Mouse (Mus musculus): ENCODE data around the gene Ints1.

The Ints1 gene

DNA sequence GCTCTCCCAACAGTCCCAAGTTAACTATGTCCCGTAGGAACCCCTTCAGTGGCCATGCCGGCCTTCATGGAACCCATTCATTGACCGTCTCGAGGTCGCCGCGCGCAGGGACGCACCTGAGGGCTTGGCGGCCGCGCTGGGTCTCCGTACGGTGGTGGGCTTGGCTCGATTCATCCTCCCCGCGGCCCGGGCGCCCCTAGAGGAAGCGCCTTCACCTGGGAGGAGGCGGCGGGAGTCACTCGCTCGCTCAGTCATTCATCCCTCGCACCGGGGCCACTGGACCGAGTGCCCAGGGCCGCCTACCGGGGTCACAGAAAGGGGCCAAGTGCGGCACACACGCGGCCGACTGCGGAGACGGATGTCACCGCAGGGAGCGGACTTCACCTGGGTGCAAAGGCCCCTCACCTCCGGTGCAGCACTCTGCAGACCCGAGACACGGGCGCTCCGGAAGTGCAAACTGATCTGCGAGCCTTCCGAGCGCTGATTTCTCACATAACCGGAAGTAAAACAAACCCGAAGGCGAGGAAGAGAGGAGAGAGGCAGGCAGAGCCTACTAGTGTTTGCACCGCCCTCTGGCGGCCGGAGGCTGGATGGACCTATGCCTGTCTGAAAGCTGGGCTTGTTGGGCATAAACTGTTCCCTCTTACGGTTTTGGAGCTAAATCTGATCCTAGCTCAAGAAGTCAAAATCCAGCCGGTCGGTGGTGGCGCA lies at the start of gene Ints1:
Ints1 (minus strand) TSS at position 459 of the 711 bp plus-strand sequence.
- peak; percentile 57 for DNase-seq (ENCODE audit: extremely low read depth, low read depth, low spot score)

DNA sequence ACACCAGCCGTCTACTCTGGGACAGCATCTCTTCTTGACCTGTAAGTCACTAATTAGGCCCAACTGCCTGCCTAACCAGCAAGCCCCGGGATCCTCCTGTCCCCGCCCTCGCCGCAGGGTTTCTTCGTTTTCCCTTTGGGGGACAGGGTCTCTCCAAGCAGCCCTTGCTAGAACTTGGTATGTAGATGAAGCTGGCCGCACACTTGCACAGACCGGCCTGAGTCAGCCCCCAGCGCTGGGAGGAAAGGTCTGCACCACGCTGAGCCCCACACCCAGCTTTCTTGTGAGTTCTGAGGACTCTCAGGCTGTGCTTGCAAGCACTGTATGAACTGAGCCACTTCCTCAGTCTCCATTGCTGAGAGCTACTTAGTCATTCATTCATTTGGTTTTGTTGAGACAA lies 49.1 kb upstream of the Ints1 start:
- no peak for DNase-seq (ENCODE audit: extremely low read depth, low read depth, low spot score)

DNA sequence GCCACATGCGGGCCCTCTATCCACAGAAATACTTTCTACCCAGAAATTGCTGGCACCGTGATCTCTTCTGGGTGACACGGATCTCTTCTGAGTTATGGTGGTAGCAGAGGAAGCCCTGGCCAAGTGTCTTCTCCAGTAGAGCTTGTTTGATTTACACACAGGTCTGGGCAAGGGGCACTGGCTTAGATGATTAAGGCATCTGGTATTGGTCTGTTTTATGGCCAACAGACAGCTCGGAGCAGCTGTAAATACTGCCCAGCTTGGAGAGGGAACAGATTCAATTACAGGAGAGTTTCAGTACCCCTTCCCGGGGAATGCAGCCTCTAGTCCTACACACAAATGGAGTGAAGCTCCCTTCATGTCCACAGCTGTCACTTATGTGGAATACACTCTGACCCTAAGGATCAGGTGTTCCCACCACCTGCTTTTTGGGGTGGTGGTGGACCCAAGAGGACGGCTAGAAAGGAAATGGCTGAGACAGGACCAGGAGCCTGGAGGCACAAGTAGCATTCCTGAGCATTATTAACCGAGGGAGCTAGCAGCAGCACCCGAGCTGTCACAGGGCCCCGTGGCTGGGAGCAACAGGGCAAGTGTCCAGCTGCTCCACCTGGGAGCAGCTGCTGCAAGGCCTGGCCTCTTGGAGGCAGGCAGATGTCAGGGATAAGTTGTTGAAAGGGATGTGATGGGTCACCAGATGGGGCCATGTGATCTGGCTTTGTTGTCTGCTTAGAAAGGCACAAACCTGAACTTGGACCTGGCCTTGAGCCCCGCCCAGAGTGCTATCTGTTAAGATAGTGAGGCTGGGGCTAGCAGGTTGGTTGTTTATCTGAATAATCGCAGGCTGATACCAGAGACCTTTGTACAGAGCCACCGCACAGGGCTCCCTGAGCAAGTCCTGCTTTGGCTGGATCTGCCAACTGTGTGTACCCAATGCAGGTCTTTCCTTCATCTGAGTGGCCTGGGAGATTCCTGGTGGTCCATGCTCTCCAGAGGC lies 46.3 kb upstream of the Ints1 start:
- no peak for DNase-seq (ENCODE audit: extremely low read depth, low read depth, low spot score)

DNA sequence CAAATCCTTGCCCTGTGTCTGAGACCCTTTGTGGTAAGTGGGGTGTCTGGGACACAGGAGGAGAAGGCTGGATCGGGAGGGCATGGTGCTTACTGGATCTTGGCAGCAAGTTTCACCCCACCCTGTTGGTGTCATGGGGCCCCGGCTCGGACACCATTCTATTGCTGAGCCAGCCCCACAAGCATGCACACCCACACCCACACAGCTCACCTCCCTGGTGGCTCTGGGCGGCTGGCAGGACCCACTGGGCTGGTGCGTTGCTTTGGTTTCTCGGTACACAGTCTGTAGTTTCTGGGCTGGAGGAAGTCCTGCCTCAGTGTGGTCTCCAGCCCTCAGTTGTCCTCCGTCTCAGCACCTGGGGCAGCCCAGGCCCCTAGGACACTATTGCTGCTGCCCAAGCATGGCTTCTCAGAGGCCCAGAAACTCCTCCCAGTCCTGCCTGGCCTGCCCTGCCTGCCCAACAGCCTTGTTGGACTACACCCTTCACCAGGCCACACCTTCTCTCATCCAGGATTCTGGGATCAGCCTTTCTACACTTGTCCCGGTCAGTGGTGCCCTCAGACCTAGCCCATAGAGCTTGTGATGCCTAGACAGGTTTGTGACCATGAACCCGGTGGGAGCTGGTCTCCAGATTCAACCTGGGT lies 44.2 kb upstream of the Ints1 start, which contains the start of gene Tmem184a:
Tmem184a (minus strand) TSS at position 380 of the 644 bp plus-strand sequence.
- no peak for DNase-seq (ENCODE audit: extremely low read depth, low read depth, low spot score)

DNA sequence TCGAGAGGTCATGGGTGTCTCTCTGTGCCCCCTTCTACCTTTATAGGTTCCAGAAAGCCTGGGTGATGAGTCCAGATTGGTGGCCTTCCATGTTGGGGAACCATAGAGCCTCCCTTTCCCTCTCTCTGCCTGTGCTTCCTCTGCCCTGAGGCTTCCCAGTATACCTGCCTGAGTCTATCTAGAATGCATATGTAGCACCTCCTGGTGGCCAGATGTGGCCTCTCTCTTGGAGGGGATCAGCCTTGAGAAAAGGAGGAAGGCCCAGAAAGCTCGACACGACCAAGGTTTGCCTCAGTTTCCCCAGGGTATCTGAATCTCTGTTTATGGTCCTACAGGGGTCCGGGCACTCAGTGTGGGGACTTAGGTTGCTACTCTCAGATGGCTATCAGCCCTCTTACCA lies 43.3 kb upstream of the Ints1 start:
- no peak for DNase-seq (ENCODE audit: extremely low read depth, low read depth, low spot score)

DNA sequence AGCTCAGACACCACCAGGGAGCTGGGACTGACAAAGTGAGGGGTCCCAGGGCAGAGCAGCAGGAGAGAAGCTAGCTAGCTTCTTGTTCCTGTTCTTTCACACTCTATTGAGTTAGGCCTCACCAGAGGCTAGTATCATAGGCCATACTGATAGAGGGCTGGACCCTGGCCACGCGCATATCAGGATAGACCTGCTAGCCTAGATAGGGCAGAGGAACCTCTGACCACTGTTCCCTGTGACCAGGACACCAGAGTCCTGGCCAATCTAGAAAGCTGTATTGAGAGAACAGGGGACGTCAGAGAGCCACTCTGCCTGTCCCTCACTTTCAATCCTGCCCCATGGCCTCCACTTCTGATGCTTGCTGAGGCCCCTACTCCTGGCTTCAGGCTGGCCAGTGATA lies 42.6 kb upstream of the Ints1 start:
- no peak for DNase-seq (ENCODE audit: extremely low read depth, low read depth, low spot score)

DNA sequence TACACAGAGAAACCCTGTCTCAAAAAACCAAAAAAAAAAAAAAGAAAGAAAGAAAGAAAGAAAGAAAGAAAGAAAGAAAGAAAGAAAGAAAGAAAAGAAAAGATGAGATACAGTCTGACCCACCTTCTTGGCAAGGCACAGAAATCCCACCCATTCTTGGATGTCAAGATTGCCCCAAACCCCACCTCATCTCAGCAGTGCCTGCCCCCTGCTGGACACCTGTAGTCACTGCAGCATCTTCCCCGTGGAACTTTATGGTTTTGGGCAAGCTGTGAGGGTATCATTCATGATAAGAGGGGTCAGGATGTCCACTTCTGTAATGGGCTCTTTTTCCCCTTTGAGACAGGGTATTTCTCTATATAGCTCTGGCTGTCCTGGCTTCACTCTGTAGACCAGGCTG lies 41.8 kb upstream of the Ints1 start:
- no peak for DNase-seq (ENCODE audit: extremely low read depth, low read depth, low spot score)

DNA sequence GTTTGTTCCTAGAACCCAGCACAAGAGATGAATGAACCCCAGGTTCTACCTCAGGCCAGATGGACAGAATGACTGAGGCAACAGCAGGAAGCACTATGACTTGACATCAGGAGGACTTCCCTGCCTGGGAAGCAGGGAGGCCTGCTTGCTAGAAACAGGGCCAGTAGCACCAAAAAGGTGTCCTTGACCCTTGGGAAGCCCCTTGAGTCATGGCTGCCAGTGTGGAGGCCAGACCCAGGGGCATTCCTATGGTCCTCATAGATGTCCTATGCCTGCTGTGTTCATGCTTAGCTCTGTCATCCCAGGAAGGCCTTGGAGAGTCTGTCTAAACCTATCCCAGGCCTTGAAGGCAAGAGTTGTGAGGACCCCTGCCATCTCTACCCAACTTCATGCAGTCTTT lies 41.0 kb upstream of the Ints1 start:
- no peak for DNase-seq (ENCODE audit: extremely low read depth, low read depth, low spot score)

DNA sequence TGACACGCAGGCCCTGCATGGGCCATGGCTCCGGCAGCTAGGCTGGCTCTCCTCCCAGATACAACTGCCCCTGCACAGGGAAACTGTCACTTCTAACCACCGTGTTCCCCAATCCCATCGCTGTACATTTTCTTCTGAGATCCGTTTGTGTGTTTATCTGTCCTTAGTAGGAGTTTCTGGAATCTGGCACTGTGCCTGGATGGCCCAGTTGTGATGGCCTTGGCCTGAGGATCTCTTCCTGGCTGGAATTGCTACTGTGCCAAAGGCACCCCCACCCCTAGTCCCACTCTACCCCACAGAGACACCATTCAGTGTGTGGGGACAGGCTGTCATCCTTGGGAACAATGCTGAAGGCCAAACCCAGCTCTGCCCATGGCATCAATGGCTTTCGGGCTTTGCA lies 40.5 kb upstream of the Ints1 start:
- DNase-seq (ENCODE audit: extremely low read depth, low read depth, low spot score), result no peak

DNA sequence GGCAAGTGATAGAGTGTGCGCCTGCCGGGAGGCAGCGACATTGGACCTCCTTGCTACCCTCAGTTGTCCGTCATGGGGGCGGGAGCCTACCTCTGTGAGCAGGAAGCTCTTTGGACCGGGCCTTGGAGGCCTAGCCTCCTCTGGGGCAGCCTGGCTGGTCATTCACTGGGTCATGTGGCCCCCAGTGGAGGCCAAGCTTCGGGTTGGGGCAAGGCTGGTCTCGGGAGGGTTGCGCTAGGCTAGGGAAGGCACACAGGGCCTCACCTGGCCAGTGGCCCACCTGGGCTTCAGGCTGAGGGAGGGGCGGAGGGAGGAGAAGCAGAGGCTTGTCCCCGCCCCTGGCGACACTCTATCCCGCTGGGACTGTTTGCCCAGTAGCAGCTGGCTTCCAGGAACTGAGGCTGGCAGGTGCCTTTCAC lies 38.5 kb upstream of the Ints1 start:
- no peak for DNase-seq (ENCODE audit: extremely low read depth, low read depth, low spot score)

DNA sequence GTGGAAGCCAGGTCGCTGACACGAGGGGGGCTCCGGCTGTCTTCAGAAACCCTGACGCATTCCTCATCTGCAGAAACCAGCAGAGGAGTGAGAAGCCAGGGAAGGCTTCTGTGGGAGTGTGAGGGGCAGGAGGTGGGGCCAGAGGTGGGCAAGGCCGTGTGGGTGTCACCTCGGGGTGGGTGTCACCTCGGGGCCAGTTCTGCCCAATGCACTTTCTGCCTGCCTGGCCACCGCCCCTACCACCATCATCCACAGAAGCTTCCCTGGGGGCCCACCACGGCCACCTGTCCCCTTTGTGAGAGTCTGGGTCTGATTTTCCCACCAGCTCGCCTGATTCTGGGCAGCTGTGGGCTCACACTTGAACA lies 37.6 kb upstream of the Ints1 start:
- DNase-seq (ENCODE audit: extremely low read depth, low read depth, low spot score), result no peak

DNA sequence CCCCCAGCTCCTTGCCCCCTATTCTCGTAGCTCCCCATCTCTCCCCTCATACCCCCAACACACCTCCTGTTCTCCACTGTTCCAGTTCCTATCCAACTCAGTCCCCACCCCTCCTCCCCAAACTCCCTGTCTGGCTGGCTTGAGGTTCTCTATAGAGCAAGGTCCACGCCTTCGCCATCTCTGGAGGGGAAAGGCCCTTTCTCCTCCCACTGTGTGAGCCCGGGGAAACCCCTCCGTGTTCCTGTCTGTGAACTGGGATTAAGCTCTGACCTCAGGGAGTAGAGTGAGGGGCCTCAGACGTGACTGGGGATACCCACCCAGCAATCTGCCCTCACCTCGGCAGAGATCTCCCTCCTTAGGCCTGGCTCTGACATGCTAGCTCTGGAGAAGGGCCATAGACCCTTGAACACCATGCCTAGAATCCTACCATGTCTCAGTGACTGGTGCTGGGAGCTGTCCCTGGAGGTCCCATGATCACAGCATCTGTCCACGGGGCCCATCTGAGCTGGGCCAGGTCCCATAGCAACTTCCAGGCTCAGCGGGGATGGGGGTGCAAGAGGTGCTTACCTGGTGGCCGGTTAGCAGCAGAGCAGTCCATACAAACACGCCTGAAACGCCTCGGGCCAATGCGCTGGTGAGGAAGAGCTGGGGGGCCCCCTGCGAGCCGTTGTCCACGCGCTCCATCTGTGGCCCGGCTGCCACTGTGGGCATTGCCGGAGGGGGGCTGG lies 37.1 kb upstream of the Ints1 start:
- no peak for DNase-seq (ENCODE audit: extremely low read depth, low read depth, low spot score)

DNA sequence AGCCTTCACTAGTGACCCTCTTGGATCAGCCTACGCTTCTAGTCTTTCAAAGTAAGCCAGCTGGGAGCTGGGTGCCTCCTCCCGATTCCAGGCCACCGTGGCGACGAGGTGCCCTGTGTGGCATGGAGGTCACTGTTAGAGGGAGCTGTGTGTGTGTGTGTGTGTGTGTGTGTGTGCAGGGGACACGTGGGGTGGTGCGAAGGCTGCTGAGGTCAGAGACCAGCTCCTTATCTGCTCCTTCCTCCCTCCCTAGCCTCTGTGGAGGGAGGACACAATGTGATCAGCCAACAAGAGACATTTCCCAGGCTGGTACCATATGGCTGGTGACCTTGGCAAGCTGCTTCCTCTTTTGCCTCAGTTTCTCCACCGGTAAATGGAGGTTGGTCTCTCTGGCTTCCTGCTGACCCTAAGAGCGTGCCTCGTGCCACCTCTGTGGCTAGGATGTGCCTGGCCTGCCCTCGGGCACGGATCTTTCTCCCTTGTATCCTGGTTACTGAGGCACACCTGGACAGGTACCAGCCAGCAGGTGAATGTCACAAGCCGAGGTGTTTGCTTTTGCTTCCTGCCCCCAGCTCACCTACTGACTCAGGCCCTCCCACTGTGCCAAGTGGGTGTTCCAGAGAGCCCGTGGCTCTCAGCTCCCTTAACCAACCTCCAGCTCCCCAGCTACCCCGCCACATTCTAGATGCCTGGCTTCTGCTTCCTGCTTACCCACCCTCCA lies 36.4 kb upstream of the Ints1 start:
- DNase-seq (ENCODE audit: extremely low read depth, low read depth, low spot score), result peak; percentile 50

DNA sequence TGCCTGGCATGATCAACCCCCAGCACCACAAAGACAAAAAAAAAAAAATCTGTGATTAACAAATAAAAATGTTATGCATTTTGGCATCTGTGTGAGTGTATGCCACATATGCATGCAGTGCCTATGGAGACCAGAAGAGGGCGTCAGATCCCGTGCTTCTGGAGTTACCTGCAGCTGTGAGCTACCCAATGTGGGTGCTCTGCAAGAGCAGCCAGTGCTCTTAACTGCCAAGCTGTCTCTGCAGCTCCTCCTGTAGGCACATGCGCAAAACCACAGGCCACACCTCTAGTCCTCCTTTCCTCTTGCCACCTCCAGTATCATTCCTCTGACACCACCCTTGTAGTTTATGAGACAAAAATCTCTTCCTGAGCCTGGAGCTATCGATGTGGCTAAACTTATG lies 33.9 kb upstream of the Ints1 start:
- DNase-seq (ENCODE audit: extremely low read depth, low read depth, low spot score), result no peak

DNA sequence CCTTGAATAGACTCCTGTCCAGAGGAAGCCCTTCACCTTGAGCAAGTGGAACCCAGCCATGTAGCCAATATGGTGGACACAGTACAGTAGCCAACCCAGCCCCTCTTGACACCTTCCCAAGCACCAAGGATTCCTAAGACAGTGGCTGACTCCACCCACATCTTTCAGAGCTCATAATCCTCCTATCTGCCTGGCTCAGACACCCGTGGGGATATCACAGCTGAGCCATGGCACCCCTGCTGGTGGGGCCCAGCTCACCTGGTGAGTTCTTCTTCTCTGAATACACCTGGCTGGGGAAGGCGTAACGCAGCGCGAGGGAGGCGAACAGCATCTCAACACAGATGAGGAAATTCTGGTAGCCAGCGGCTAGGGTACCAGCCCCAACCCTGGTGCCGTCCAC lies 30.4 kb upstream of the Ints1 start:
- DNase-seq (ENCODE audit: extremely low read depth, low read depth, low spot score), result no peak

DNA sequence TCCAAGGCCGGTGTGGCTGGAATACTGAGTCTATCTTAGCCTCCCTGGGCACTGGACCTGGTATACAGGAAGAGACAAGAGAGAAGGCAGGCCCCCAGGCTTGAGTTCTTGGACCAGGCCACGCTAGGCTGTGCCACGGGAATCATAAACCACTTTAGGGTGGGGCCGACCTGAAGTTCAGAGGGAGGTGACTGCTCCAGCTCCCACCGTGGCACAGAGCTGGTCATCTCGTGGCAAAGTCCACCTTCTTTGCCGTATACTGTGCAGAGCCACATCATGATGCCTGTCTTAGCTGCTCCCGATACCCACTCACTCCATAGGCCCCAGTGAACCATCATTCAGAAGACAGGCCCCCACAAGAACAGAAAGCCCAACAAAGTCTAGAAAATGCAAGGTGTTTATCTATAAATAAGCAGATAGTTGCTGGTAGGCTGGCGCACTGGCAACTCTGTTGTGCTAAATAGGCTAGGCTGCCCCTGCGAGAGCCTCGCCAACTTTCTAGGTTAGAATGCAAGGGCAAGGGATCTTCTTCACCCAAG lies 29.2 kb upstream of the Ints1 start:
- no peak for DNase-seq (ENCODE audit: extremely low read depth, low read depth, low spot score)

DNA sequence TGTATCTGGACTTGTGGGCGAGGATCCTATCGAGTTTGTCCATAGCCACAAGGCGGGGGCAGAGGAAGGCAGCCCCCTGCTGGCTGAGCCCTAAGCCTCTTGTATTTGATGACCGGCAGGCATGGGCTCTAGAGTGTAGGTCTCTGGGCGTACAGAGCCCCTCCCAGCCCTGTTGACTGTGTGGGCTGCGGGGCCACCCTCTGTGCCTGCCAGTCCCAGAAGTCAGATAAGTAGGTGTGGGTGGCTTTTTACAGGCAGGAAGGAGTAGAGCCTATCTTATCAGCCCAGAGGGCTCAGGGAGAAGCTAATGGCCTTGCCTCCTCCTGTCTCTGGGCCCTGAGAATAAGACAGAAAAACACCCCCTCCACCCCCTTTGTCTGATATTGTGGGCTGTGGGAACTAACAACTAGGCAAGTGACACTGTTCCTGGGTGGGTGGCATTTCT lies 28.7 kb upstream of the Ints1 start:
- DNase-seq (ENCODE audit: extremely low read depth, low read depth, low spot score), result no peak

DNA sequence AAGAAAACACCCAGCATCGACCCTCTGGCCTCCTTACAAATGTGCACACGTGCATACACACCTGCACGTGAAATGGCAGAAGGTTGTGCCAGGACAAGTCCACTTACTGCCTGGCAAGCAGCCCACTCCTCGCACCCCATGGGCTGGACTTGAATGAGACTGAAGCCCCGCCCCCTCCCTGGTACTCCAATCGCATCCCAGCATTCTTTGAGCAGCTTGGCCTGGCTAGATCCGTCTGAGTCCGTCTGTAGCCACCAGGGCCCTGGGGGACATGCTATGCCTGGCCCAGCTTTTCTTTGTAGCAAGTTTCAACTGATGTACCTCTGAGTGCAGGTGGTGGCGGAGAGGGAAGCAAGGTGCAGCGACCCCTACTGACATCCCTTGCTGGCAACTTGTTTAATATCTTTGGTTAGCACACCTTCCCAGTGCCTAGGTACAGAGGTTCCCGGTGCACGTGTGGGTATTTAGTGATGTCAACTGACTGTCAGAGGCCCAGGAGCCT lies 28.2 kb upstream of the Ints1 start:
- no peak for DNase-seq (ENCODE audit: extremely low read depth, low read depth, low spot score)

DNA sequence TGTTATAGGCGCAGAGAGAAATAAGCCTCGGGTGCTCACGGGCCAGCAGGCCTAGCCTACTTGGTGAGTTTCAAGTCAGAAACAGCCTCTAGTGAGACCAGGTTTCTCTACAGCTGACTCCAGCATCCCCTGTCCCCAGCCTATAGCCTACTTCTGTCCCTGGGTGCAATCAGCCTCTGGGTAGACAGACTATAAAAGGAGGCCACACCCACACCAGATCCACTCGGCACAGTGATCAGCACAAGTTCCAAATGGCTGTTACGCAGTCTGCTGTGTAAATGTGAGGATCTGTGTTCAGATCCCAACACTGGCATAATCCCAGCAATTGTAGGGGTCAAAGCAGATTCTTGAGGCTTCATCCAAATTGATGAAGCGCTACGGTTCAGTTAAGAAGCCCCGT lies 27.7 kb upstream of the Ints1 start:
- no peak for DNase-seq (ENCODE audit: extremely low read depth, low read depth, low spot score)

DNA sequence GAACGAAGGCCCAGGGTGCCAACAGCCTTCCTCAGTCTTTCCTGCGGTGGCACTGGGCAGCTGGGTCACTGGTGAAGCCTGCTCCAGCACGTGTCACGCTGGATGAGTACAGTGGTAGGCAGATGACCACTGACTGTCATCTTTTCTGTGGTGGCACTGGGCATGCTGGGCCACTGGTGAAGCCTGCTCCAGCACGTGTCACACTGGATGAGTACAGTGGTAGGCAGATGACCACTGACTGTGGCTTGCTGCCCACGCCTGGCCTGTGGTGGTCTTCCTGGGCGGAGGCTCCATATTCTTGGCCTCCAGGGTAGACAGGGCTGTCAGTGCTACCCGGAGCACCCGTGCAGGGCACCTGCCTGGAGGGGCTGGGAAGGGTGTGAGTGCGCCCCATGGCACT lies 26.4 kb upstream of the Ints1 start:
- DNase-seq (ENCODE audit: extremely low read depth, low read depth, low spot score), result no peak

Data from fat pad, adult 2 months (tissue).